Mouse (Mus musculus): Measurements from ENCODE around the gene Cdca3.
A peak's percentile ranks its signal among the peaks of the same experiment; 100 is the strongest.

Cdca3 gene

DNA sequence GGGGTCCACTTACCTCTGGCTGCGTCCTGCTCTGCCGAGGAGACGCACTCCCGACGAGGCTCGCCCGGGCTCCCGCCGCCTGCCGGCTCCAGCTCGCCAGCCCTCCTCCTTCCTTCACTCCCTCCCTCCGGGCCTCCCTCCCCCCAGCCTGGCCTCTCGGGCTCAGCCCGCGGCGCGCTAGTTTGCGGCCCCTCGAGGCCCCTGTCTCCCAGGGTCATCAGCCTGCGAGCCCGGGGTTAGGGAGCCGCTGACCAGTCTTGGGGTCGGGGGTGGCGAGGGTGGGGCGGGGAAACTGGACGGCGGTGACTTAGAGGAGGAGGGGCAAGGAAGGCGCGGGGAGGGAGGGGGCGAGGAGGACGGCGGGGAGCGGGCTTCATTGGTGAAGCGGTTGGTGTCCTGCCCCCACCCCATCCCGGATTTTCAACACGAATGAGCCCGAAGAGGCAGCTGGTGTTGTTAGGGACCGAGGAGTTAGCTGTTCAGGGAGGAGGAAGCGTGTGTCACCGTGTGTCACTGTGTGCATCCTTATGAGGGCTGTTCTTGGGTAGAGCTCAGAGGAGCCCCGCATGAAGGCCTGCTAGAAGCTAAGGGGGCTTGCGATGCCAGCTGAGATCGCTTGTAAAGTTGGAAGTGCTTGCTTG, 34.4 kb downstream of the Cdca3 start, which contains the start of gene Gpr162:
Gene Gpr162, minus strand, starts transcription at position 326 of the 641 bp plus-strand sequence.
- DNase-seq (ENCODE audit: inconsistent age in 2 of 2, low spot score in 1 of 2): peak; percentile 58 to 78

DNA sequence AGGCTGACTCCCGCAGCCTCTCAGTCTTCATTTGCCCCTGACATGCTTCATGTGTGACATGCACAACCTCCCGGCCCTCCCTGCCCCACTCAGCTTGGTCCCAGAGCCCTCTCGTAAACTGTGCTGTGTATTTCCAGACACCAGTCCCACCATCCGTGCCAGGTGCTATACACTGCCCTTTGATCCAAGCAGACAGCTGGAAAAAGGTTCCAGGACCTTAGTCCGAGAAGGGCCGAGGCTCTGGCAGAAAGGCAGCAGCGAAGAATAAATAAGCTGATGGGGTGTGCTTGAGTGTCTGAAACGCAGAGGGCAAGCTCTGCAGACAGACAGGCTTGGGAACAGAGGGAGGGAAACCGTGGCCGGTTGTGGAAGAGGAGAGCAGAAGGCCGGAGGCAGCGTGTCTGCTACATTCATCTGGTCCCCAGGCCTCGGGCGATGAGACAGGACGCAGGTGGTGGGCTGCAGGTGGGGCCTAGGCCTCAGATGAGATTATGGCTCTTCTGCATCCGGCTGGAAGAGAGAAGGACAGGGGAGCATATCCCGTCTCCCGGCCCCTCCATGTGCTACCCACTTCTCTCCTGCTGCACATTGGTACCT, 36.5 kb downstream of the Cdca3 start:
- no peak for DNase-seq (ENCODE audit: inconsistent age in 2 of 2, low spot score in 1 of 2)

DNA sequence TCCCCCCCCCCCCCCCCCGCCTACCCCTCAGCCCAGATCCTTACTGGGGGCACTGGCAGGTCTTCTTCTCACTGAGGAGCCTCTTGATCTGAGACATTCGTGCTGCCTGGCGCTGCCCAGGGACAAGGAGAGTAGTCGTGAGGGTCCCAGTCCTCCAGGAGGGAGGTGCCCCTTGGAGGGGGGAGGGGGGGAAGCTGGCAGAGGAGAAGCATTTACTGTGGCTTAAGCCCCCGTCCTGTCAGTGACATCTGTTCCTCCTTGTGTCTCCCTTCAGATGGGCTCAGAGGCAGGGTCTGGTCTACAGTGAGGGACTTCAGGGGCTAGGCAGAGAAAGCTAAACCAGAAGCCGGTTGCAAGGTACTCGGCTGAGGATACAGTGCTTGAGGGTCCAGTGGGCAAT, 37.2 kb downstream of the Cdca3 start:
- DNase-seq (ENCODE audit: inconsistent age in 2 of 2, low spot score in 1 of 2): no peak

DNA sequence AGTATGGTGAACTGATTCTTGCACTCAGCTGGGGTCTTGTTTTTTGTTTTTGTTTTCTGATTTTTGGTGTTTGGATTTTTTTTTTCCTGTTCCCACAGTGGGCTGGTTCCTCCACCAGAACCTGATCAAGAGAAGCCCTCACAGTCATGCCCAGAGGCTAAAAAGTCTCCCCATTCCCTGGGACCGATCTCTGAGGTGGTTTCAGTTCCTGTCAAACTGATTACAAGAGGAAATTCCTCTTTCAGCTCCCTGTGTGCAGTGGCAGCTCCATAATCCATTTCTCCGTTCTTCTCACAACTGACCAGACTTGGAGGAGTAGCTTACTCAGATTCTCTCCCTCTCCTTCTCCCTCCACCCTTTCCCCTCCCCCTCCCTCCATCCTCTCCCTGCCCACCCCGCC, 45.0 kb downstream of the Cdca3 start:
- no peak for DNase-seq (ENCODE audit: inconsistent age in 2 of 2, low spot score in 1 of 2)

DNA sequence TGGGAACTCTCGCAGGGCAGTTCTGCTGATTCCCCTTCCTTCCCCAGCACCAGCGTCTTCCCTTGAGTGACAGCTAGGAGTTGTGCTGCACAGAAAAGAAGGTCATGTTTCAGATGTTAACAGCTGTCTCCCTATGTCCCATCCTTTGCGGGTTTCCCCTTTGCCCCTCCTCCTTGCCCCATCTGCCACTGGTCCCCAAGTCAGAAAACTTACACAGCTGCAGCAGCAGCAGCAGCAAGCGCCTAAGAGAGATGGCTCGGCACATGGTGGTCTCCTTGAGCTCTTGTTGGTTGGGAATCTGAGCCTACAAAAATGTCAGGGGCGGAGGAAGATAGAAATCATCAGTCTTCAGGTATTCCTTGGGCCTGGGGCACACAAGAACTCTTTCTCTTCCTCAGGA, 50.0 kb downstream of the Cdca3 start:
- DNase-seq (ENCODE audit: inconsistent age in 2 of 2, low spot score in 1 of 2): no peak

DNA sequence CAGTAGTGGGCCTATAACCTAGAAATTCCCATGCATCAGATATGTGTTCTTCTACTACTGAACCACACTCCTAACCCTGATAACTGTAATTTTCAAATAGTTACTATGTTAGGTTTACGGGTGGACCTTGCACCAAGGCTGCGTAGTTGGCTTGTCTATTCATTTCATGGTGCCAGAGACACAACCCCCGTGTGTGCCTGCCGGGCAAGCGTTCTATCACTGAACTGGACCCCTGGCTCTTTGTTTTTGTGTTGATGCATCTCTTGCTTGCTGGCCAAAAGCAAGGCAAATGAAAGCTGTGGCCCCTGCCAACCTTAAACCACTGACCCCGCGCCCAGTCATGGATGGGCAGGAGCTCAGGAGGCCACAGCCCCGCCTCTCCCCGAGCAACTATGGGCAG, 52.5 kb downstream of the Cdca3 start:
- no peak for DNase-seq (ENCODE audit: inconsistent age in 2 of 2, low spot score in 1 of 2)
